Mouse (Mus musculus) MEL (cell line): ENCODE results near the gene A2m.

Experiments
- BHLHE40 ChIP-seq: IDR thresholded peaks from 2 replicates; pipeline ENCODE4 v1.6.1; 2012; ENCODE audit warnings: low read depth, mild to moderate bottlenecking, inconsistent platforms, low read length, improper control_type of control experiment, borderline replicate concordance
- CTCF ChIP-seq, 3 experiments: IDR thresholded peaks in 2 of 3; conservative IDR thresholded peaks in 1 of 3; 2 replicates each; pipeline ENCODE4 v1.5.1; 2011 to 2012; ENCODE audit warnings: low read length in 3 of 3, low read depth in 2 of 3, mild to moderate bottlenecking in 2 of 3, improper control_type of control experiment in 1 of 3, inconsistent platforms in 1 of 3, mixed read lengths in 1 of 3, moderate library complexity in 1 of 3; ENCODE audit not compliant: control insufficient read depth in 1 of 3, insufficient read depth in 1 of 3, poor library complexity in 1 of 3, severe bottlenecking in 1 of 3
- E2F4 ChIP-seq: IDR thresholded peaks from 2 replicates; pipeline ENCODE4 v1.6.1; 2011; ENCODE audit warnings: low read depth, low read length, improper control_type of control experiment, borderline replicate concordance
- EP300 ChIP-seq, 2 experiments: IDR thresholded peaks; 2 replicates each; pipeline ENCODE4 v1.6.1; 2011; ENCODE audit warnings: improper control_type of control experiment in 2 of 2, low read length in 2 of 2, low read depth in 1 of 2, mild to moderate bottlenecking in 1 of 2
- GATA1 ChIP-seq: IDR thresholded peaks from 2 replicates; pipeline ENCODE4 v1.6.1; 2011; ENCODE audit warnings: low read depth, low read length, improper control_type of control experiment
- HCFC1 ChIP-seq: IDR thresholded peaks from 2 replicates; pipeline ENCODE4 v1.6.1; 2012; ENCODE audit warnings: low read depth, mild to moderate bottlenecking, inconsistent platforms, low read length, improper control_type of control experiment, moderate library complexity
- MYB ChIP-seq: IDR thresholded peaks from 2 replicates; pipeline ENCODE4 v1.6.1; 2011; ENCODE audit warnings: mild to moderate bottlenecking, low read depth, low read length, improper control_type of control experiment
- POLR2A ChIP-seq, 2 experiments: IDR thresholded peaks; 2 replicates each; pipeline ENCODE4 v1.6.1; 2011 to 2012; ENCODE audit warnings: low read length in 2 of 2, mild to moderate bottlenecking in 2 of 2, control low read depth in 1 of 2, improper control_type of control experiment in 1 of 2, low read depth in 1 of 2, moderate library complexity in 1 of 2; ENCODE audit not compliant: control insufficient read depth in 1 of 2, insufficient read depth in 1 of 2, poor library complexity in 1 of 2
- POLR2AphosphoS2 ChIP-seq: IDR thresholded peaks from 2 replicates; pipeline ENCODE4 v1.6.1; 2011; ENCODE audit warnings: low read length, improper control_type of control experiment
- RCOR1 ChIP-seq: IDR thresholded peaks from 2 replicates; pipeline ENCODE4 v1.6.1; 2012; ENCODE audit warnings: low read depth, mild to moderate bottlenecking, inconsistent platforms, low read length, improper control_type of control experiment
- SMC3 ChIP-seq: IDR thresholded peaks from 2 replicates; pipeline ENCODE4 v1.6.1; 2011; ENCODE audit warnings: low read depth, low read length, improper control_type of control experiment
- TCF12 ChIP-seq: IDR thresholded peaks from 2 replicates; pipeline ENCODE4 v1.6.1; 2014; ENCODE audit warnings: low read depth, mild to moderate bottlenecking, inconsistent platforms, low read length, improper control_type of control experiment, moderate library complexity
- UBTF ChIP-seq: IDR thresholded peaks from 2 replicates; pipeline ENCODE4 v1.6.1; 2012; ENCODE audit warnings: low read depth, mild to moderate bottlenecking, inconsistent platforms, low read length, improper control_type of control experiment, moderate library complexity, borderline replicate concordance; ENCODE audit not compliant: insufficient read depth
- USF1 ChIP-seq: IDR thresholded peaks from 2 replicates; pipeline ENCODE4 v1.6.1; 2014; ENCODE audit warnings: low read depth, mild to moderate bottlenecking, inconsistent platforms, low read length, improper control_type of control experiment, moderate library complexity

DNA sequence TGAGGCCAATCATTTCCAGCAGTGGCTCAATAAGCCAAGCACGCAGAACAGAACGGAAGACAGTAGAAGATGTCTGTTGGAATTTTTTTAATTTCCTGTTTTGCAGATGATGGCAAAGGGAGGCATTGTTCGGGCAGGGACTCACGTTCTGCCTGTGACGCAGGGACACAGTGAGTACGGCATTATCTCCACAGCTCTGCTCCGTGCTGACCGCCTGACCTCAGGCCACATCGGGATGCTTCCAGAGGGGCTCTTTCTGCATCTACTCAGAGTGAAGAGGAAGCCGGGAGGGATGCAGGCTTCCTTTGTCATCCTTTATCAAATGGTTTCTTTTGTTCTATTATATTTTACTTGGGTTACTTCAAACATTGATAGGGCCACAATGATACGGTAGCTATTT is 13.3 kb downstream of the A2m start:
- TF ChIP-seq EP300 (IDR thresholded peaks at IDR 0.05; ENCODE audit: low read depth in 1 of 2, low read length in 2 of 2): no peak
- no peak for TF ChIP-seq BHLHE40
- TF ChIP-seq POLR2A (IDR thresholded peaks at IDR 0.05; ENCODE audit: control insufficient read depth in 1 of 2, insufficient read depth in 1 of 2, low read depth in 1 of 2, low read length in 2 of 2, poor library complexity in 1 of 2): no peak
- TF ChIP-seq CTCF (IDR thresholded peaks at IDR 0.05 in 2 of 3, conservative IDR thresholded peaks at IDR 0.05 in 1 of 3; ENCODE audit: control insufficient read depth in 1 of 3, insufficient read depth in 1 of 3, low read depth in 2 of 3, low read length in 3 of 3, poor library complexity in 1 of 3, severe bottlenecking in 1 of 3): no peak
- no peak for TF ChIP-seq POLR2AphosphoS2
- no peak for TF ChIP-seq HCFC1
- TF ChIP-seq GATA1: no peak
- no peak for TF ChIP-seq SMC3
- no peak for TF ChIP-seq RCOR1
- no peak for TF ChIP-seq USF1
- TF ChIP-seq MYB: no peak
- no peak for TF ChIP-seq E2F4
- TF ChIP-seq TCF12: no peak
- no peak for TF ChIP-seq UBTF
